Mouse (Mus musculus) heart, embryonic 15.5 days (tissue): ENCODE measurements around the gene Keap1. TPM values are rescaled to one million over a fixed set of nuclear protein-coding genes. Genes with fewer than 3 reads are reported as not detected.

ENCODE experiments used
- ATAC-seq: fragments of 200-750 bp; cut with Nextera tagmentation; replicated peaks from 2 replicates; pipeline ENCODE4 v1.8.0; 2017; ENCODE audit warnings: low read depth, moderate TSS enrichment; ENCODE audit not compliant: insufficient number of reproducible peaks, insufficient read depth, low FRiP score
- H3K27ac ChIP-seq: fragments of 300-500 bp; sonication (generic); 2 replicates; pipeline ENCODE4 v1.5.1; 2015; ENCODE audit warnings: mild to moderate bottlenecking, inconsistent platforms
- H3K27me3 ChIP-seq: fragments of 300-500 bp; sonication (generic); 2 replicates; pipeline ENCODE4 v1.6.1; 2015; ENCODE audit warnings: inconsistent platforms
- H3K36me3 ChIP-seq: fragments of 300-500 bp; sonication (generic); 2 replicates; pipeline ENCODE4 v1.6.1; 2015; ENCODE audit warnings: mild to moderate bottlenecking, inconsistent platforms
- H3K4me1 ChIP-seq: fragments of 300-500 bp; sonication (generic); replicated peaks from 2 replicates; pipeline ENCODE4 v1.6.1; 2015; ENCODE audit warnings: inconsistent platforms
- H3K4me2 ChIP-seq: fragments of 300-500 bp; sonication (generic); 2 replicates; pipeline ENCODE4 v1.6.1; 2015; ENCODE audit warnings: inconsistent platforms, mild to moderate bottlenecking, moderate library complexity
- H3K4me3 ChIP-seq: fragments of 300-500 bp; sonication (generic); 2 replicates; pipeline ENCODE4 v1.5.1; 2015; ENCODE audit warnings: mild to moderate bottlenecking, inconsistent platforms
- H3K9ac ChIP-seq: fragments of 300-500 bp; sonication (generic); 2 replicates; pipeline ENCODE4 v1.6.1; 2015; ENCODE audit warnings: mild to moderate bottlenecking, inconsistent platforms
- H3K9me3 ChIP-seq: fragments of 300-500 bp; sonication (generic); replicated peaks from 2 replicates; pipeline ENCODE4 v1.6.1; 2016; ENCODE audit warnings: inconsistent platforms
- WGBS: fragments of 180-500 bp; shearing (Covaris S2); methylation state at CpG from one replicate; pipeline ENCODE4 v1.1.7; 2015; ENCODE audit warnings: mixed read lengths; 5-methylcytosine and 5-hydroxymethylcytosine counted together
- polyA plus RNA-seq: library from polyadenylated mRNA; unstranded; fragments of >200 nt; fragmentation: Nextera tagmentation; extraction: Ambion mirVana; gene quantifications from 2 replicates; pipeline ENCODE4 v1.2.1, GENCODE M21; 2015

Keap1 gene
- polyA plus RNA-seq, 1 experiment from 2014 or later, result 43.4 TPM

GRCm38 (mm10) chr9:21241343-21241742, 2.2 kb upstream of the Keap1 start:
- Histone ChIP-seq H3K9ac (no peak overlapping the region), H3K4me2 (no peak overlapping the region), H3K27ac (no peak overlapping the region), H3K27me3 (peaks cover 40% of the 10 kb centered on the region), H3K4me3 (no peak overlapping the region), H3K36me3 (no peaks in the 10 kb centered on the region), H3K4me1 (peaks cover 35% of the 10 kb centered on the region), H3K9me3 (no peaks in the 10 kb centered on the region)
- ATAC-seq, result no peak
- WGBS, result 9% methylated on average over 11 of the region's 11 CpGs

DNA sequence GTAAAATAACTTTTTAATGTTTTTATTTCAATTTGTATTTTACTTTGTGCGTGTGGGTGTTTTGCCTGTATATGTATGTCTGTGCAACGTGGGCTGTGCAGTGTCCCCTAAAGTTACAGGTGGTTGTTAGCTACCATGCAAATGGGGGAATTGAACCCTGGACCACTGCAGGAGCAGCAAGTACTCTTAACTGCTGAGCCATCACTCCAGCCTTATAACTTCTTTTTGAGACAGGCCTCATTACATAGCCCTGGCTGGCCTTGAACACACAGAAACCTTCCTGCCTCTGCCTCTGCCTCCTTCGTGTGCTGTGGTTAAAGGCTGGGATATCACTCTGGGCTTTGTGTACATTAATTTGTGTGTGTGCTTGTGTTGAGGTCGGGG, 296 bp upstream of the Keap1 start:
- H3K36me3 ChIP-seq, result peaks cover 15% of the 10 kb centered on the region
- H3K27me3 ChIP-seq, result peaks cover 21% of the 10 kb centered on the region
- peaks cover 29% of the 10 kb centered on the region for H3K4me1 ChIP-seq
- 44% methylated on average over 4 of the region's 4 CpGs for WGBS
- ATAC-seq, result no peak
- peak overlapping the region; percentile 98 for H3K27ac ChIP-seq
- peak overlapping the region; percentile 100 for H3K9ac ChIP-seq
- H3K4me3 ChIP-seq, result peak overlapping the region; percentile 97
- H3K9me3 ChIP-seq, result no peaks in the 10 kb centered on the region
- H3K4me2 ChIP-seq, result peak overlapping the region; percentile 83

DNA sequence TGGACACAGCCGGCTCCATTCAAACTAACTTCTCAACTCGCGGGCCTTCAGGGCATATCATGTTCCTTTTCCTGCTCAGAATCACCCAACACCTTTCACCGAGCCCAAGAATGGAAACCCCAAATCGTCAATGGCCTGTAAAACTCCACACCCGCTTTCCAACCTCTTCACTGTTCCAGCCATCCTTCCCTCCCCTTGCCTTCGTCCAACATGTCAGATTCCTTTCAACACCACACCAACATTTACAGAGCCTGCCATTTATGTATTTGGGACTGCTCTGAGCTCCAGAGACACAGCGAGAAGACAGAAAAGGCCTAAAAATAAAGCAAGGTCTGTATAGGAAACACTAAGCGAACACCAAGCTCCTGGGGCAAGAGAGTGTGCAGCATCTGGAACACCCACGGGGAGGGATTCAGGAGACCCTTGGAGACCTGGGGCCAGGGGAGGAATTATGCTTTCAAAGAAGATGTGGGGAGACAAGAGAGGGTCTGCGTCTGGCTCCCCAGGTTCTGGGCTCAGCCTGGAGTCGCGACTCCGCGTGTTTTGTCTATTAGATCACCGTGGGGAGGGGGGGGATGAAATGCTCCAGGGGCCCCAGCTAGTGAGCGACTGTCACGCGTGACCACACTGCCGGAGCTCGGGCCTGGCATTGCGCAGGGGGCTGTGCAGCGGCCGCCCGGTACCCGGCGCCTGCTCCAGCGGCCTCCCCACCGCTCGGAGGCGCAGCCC, 993 bp downstream of the Keap1 start:
- Histone ChIP-seq H3K4me1 (peaks cover 22% of the 10 kb centered on the region), H3K4me2 (peak overlapping the region; percentile 83), H3K27me3 (peaks cover 8% of the 10 kb centered on the region), H3K9me3 (no peaks in the 10 kb centered on the region), H3K27ac (peak overlapping the region; percentile 98), H3K9ac (peak overlapping the region; percentile 100), H3K4me3 (peak overlapping the region; percentile 97), H3K36me3 (peaks cover 28% of the 10 kb centered on the region)
- WGBS, result under 1% methylated on average over 31 of the region's 31 CpGs
- peak; percentile 21; the same call in 1 of the 2 replicates for ATAC-seq

DNA sequence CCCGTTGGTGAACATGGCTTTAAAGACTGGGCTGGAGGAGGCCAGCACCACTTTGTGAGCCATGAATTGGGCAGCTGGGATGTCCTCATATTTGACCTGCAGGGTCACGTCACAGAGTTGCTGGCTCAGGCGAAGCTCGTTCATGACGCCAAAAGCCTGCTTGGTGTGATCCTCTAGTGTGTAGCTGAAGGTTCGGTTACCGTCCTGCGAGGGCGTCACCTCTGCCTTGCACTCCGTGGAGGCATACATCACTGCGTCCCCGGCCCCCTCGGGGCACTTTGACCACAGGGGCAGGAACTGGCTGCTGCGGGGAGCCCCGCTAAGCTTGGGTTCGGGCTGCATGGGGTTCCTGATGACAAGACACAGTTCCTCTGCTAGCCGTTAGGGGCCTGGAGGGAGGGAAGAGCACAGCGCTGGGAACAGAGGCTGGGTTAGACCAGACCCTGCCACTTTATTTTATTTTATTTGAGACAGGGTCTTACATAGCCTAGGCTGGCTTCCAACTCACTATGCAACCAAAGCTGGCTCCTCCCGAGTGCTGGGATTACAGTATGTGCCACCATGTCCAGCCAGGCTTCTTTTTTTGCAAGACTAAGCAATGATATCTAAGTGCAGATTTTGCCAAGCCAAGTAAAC, 1.7 kb downstream of the Keap1 start:
- Histone ChIP-seq H3K4me1 (peaks cover 22% of the 10 kb centered on the region), H3K9ac (peak overlapping the region; percentile 100), H3K36me3 (peaks cover 35% of the 10 kb centered on the region), H3K4me2 (peak overlapping the region; percentile 83), H3K4me3 (peak overlapping the region; percentile 97), H3K9me3 (no peaks in the 10 kb centered on the region), H3K27ac (peak overlapping the region; percentile 98), H3K27me3 (peaks cover 3% of the 10 kb centered on the region; the same call in 1 of the 2 replicates)
- peak; percentile 14; the same call in 1 of the 2 replicates for ATAC-seq
- WGBS, result 12% methylated on average over 19 of the region's 19 CpGs

DNA sequence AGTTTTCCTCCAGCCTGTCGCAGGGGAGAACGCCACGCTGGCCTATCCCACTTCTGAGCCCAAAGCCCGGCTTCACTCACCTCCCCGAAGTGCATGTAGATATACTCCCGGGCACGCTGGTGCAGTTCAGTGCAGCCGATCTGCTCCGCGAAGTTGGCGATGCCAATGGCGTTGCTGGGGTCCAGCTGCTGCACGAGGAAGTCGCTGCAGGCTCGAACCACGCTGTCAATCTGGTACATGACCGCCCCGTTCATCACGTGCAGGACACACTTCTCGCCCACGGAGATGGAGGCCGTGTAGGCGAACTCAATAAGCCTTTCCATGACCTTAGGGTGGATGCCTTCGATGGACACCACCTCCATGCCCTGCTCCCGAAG, 2.2 kb downstream of the Keap1 start:
- no peak for ATAC-seq
- 79% methylated on average over 25 of the region's 25 CpGs for WGBS
- Histone ChIP-seq H3K4me3 (peak overlapping the region; percentile 97), H3K4me1 (peaks cover 22% of the 10 kb centered on the region), H3K36me3 (peaks cover 38% of the 10 kb centered on the region), H3K27ac (peak overlapping the region; percentile 98), H3K27me3 (no peaks in the 10 kb centered on the region), H3K4me2 (peak overlapping the region; percentile 83), H3K9me3 (no peaks in the 10 kb centered on the region), H3K9ac (peak overlapping the region; percentile 100)

GRCm38 (mm10) chr9:21235341-21235740, 3.8 kb downstream of the Keap1 start:
- no peak overlapping the region for H3K27ac ChIP-seq
- H3K4me1 ChIP-seq, result peaks cover 21% of the 10 kb centered on the region
- no peak overlapping the region for H3K4me2 ChIP-seq
- H3K36me3 ChIP-seq, result peaks cover 54% of the 10 kb centered on the region
- no peak overlapping the region for H3K4me3 ChIP-seq
- no peak overlapping the region for H3K9ac ChIP-seq
- no peaks in the 10 kb centered on the region for H3K27me3 ChIP-seq
- no peak for ATAC-seq
- no peaks in the 10 kb centered on the region for H3K9me3 ChIP-seq
- WGBS, result 74% methylated on average over 4 of the region's 4 CpGs

GRCm38 (mm10) chr9:21233805-21234204, 5.4 kb downstream of the Keap1 start:
- no peak overlapping the region for H3K4me2 ChIP-seq
- H3K27me3 ChIP-seq, result no peaks in the 10 kb centered on the region
- no peak overlapping the region for H3K27ac ChIP-seq
- H3K4me1 ChIP-seq, result peaks cover 19% of the 10 kb centered on the region
- no peak overlapping the region for H3K4me3 ChIP-seq
- no peak overlapping the region for H3K9ac ChIP-seq
- H3K9me3 ChIP-seq, result no peaks in the 10 kb centered on the region
- ATAC-seq, result no peak
- 85% methylated on average over 28 of the region's 28 CpGs for WGBS
- peaks cover 68% of the 10 kb centered on the region for H3K36me3 ChIP-seq

GRCm38 (mm10) chr9:21233366-21233765, 5.8 kb downstream of the Keap1 start:
- no peak overlapping the region for H3K9ac ChIP-seq
- H3K4me3 ChIP-seq, result no peak overlapping the region
- H3K36me3 ChIP-seq, result peaks cover 68% of the 10 kb centered on the region
- H3K4me1 ChIP-seq, result peaks cover 19% of the 10 kb centered on the region
- H3K9me3 ChIP-seq, result no peaks in the 10 kb centered on the region
- H3K27ac ChIP-seq, result no peak overlapping the region
- no peaks in the 10 kb centered on the region for H3K27me3 ChIP-seq
- WGBS, result 93% methylated on average over 29 of the region's 29 CpGs
- no peak for ATAC-seq
- H3K4me2 ChIP-seq, result no peak overlapping the region

DNA sequence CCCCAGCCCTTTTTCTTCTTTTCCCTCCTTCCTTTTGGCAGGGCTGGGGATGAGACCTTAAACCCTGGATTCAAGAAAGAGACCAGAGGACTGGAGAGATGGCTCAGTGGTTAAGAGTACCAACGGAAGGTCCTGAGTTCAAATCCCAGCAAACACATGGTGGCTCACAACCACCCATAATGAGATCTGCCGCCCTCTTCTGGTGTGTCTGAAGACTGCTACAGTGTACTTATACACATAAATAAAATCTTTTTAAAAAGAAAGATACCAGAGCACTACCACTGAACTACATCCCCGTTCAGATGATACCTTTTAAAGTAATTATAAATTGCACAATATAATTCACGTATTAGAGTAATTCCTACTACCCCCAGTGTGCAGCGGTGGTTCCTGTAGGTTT, 6.3 kb downstream of the Keap1 start:
- ATAC-seq, result no peak
- Histone ChIP-seq H3K4me3 (no peak overlapping the region), H3K4me2 (no peak overlapping the region), H3K9me3 (no peaks in the 10 kb centered on the region), H3K27ac (no peak overlapping the region), H3K4me1 (peaks cover 20% of the 10 kb centered on the region), H3K36me3 (peaks cover 68% of the 10 kb centered on the region), H3K9ac (no peak overlapping the region), H3K27me3 (no peaks in the 10 kb centered on the region)
- 85% methylated on average over 5 of the region's 5 CpGs for WGBS

GRCm38 (mm10) chr9:21231551-21231950, 7.6 kb downstream of the Keap1 start:
- Histone ChIP-seq H3K27ac (no peak overlapping the region), H3K36me3 (peaks cover 68% of the 10 kb centered on the region), H3K4me2 (no peak overlapping the region), H3K27me3 (no peaks in the 10 kb centered on the region), H3K9ac (no peak overlapping the region), H3K9me3 (no peaks in the 10 kb centered on the region), H3K4me3 (no peak overlapping the region), H3K4me1 (peaks cover 20% of the 10 kb centered on the region)
- no peak for ATAC-seq
- 50% methylated on average over 23 of the region's 23 CpGs for WGBS

DNA sequence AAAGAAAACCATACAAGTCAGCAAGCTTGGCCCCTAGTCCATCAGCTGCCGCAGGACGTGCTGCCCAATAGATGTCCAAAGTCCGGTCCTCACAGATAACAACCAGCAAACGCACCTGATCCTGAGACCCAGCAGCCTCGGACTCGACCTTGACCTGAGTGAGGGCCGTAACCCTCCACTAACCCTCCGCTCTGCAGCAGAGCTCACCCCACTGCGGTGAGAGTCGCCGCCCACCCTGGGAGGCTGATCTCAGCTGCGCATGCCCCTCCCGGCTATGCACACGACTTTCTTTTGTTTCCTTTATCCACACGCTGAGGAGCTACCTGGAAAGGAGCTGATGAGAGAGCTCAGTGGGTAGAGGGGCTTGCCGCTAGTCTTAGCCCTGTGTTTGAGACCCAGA, 11.8 kb downstream of the Keap1 start:
- peak; percentile 51 for ATAC-seq
- Histone ChIP-seq H3K4me1 (peaks cover 24% of the 10 kb centered on the region), H3K36me3 (peaks cover 32% of the 10 kb centered on the region), H3K9ac (peak overlapping the region; percentile 56), H3K4me2 (peak overlapping the region; percentile 73), H3K4me3 (peak overlapping the region; percentile 46), H3K27me3 (no peaks in the 10 kb centered on the region), H3K27ac (peak overlapping the region; percentile 31; the same call in 1 of the 2 replicates), H3K9me3 (no peaks in the 10 kb centered on the region)
- 8% methylated on average over 16 of the region's 16 CpGs for WGBS

DNA sequence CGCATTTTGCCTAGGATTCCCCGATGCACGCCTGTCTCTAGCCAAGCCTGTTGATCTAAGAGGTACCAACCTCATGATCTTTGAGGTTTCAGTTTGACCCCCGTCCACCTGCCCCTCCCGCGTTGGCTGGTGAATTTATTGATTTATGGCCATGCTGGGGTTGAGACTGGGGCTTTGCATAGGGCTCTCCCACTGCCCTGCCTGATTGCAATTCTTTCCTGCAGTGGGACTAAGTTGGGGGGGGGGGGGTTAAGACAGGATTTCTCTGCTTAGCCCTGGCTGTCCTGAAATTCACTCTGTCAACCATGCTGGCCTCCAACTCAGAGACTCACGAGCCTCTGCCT, 13.8 kb downstream of the Keap1 start:
- no peak for ATAC-seq
- Histone ChIP-seq H3K36me3 (peaks cover 14% of the 10 kb centered on the region), H3K27ac (peak overlapping the region; percentile 77), H3K9ac (peak overlapping the region; percentile 42), H3K4me3 (peak overlapping the region; percentile 50), H3K4me2 (peak overlapping the region; percentile 70), H3K27me3 (no peaks in the 10 kb centered on the region), H3K9me3 (no peaks in the 10 kb centered on the region), H3K4me1 (peaks cover 35% of the 10 kb centered on the region)
- 12% methylated on average over 7 of the region's 7 CpGs for WGBS
